Mouse (Mus musculus) hindbrain, embryonic 16.5 days (tissue): ENCODE measurements around the gene Dock9. TPM values are rescaled to one million over a fixed set of nuclear protein-coding genes. Genes with fewer than 3 reads are reported as not detected.

Experiments
- ATAC-seq: fragments of 200-750 bp; cut with Nextera tagmentation; 2 replicates; pipeline ENCODE4 v1.8.0; 2017; ENCODE audit warnings: moderate TSS enrichment, moderate library complexity
- H3K27ac ChIP-seq: fragments of 300-500 bp; sonication (generic); 2 replicates; pipeline ENCODE4 v1.5.1; 2014; ENCODE audit warnings: low read depth, mild to moderate bottlenecking, control low read depth, low read length, moderate library complexity
- H3K27me3 ChIP-seq: fragments of 300-500 bp; sonication (generic); replicated peaks from 2 replicates; pipeline ENCODE4 v1.6.1; 2014; ENCODE audit warnings: low read length; ENCODE audit not compliant: control insufficient read depth, insufficient read depth
- H3K36me3 ChIP-seq: fragments of 300-500 bp; sonication (generic); 2 replicates; pipeline ENCODE4 v1.6.1; 2014; ENCODE audit warnings: mild to moderate bottlenecking, low read length, moderate library complexity, mixed read lengths; ENCODE audit not compliant: control insufficient read depth, insufficient read depth
- H3K4me1 ChIP-seq: fragments of 300-500 bp; sonication (generic); 2 replicates; pipeline ENCODE4 v1.6.1; 2014; ENCODE audit warnings: low read depth, low read length; ENCODE audit not compliant: control insufficient read depth, insufficient read depth
- H3K4me2 ChIP-seq: fragments of 300-500 bp; sonication (generic); 2 replicates; pipeline ENCODE4 v1.6.1; 2014; ENCODE audit warnings: mild to moderate bottlenecking, low read length, control low read depth, moderate library complexity
- H3K4me3 ChIP-seq: fragments of 300-500 bp; sonication (generic); 2 replicates; pipeline ENCODE4 v1.5.1; 2014; ENCODE audit warnings: mild to moderate bottlenecking, low read length, control low read depth, moderate library complexity
- H3K9ac ChIP-seq: fragments of 300-500 bp; sonication (generic); 2 replicates; pipeline ENCODE4 v1.6.1; 2014; ENCODE audit warnings: low read depth, mild to moderate bottlenecking, control low read depth, low read length, moderate library complexity
- H3K9me3 ChIP-seq: fragments of 300-500 bp; sonication (generic); 2 replicates; pipeline ENCODE4 v1.6.1; 2014; ENCODE audit warnings: mild to moderate bottlenecking, low read length, moderate library complexity; ENCODE audit not compliant: control insufficient read depth
- WGBS: fragments of 180-500 bp; shearing (Covaris S2); extraction: QIAGEN DNeasy Blood & Tissue Kit; methylation state at CpG from one replicate; pipeline ENCODE4 v1.1.7; 2014; 5-methylcytosine and 5-hydroxymethylcytosine counted together
- polyA plus RNA-seq: library from polyadenylated mRNA; unstranded; fragments of >200 nt; fragmentation: Nextera tagmentation; extraction: Ambion mirVana; gene quantifications from 2 replicates; pipeline ENCODE4 v1.2.1, GENCODE M21; 2015

Gene Dock9
- polyA plus RNA-seq, 1 experiment from 2014 or later: 13.4 TPM

DNA sequence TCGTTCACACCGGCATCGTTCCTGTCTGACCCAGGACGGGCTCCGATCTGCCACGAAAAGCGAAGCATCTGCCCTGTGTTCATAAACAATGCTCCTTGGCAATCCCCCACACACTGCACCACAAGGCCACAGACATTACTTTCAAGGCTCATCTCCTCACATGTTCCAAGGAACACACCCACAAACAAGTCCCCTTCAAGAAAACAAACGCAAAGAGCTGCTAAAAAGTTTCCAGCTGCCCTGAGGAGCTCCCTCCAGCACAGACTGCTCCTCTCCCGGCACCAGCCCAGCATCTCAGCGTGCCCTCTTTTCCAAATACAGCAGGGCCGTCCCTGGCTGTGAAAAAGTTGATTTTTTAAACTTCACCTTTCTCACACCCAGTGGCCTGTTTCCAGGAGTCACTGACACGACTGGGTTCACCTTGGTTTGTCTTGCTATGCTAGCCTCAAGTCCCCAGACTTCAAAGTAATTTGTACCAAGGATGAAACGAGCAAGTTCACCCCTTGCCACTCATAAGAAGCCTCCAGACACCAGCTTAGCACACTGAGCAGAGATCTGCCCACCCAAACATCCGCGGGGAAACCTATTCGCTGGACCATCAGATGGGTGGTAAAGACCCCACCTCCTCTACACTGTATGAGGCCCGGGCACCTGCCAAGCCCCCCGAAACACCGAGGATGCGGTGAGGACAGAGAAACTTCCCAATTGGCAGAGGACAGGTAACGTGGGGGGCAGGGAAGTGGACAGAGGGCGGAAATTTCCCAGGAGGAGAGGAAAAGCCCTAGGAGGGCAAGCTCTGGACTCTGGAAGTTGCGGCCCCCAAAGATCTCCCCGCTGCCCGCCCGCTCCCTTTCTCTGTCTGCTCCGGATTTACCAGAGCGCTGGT, 823 bp downstream of the Dock9 start:
- WGBS: 15% methylated on average over 22 of the region's 28 CpGs
- H3K9me3 ChIP-seq: no peaks in the 10 kb centered on the region
- H3K4me3 ChIP-seq: peak overlapping the region; percentile 85
- peaks cover 10% of the 10 kb centered on the region for H3K4me1 ChIP-seq
- peak overlapping the region; percentile 63 for H3K4me2 ChIP-seq
- ATAC-seq: peak; percentile 2; the same call in 1 of the 2 replicates
- H3K27ac ChIP-seq: no peak overlapping the region; the same call in 1 of the 2 replicates
- no peaks in the 10 kb centered on the region for H3K36me3 ChIP-seq
- H3K27me3 ChIP-seq: peaks cover 6% of the 10 kb centered on the region
- peak overlapping the region; percentile 78 for H3K9ac ChIP-seq

DNA sequence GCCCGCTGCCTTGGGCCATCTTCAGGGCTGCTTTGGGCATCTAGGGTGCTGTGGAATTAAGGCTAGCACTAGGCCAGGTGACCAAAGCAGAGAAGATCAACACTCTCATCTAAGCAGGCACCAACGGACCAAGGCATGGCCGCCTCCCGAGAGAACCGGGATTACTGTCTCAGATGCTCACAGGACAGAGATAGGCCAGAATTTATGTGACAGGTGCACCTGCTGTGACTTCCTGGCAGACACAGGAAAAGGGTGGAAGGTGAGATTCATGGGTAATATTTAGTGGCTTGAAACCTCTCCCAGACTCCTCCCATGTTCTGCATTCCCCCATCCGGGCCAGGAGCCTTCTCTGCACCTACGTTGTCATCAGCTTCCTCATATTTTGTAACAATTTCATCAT, 2.1 kb downstream of the Dock9 start:
- H3K4me1 ChIP-seq: peaks cover 10% of the 10 kb centered on the region
- H3K4me3 ChIP-seq: no peak overlapping the region
- no peak overlapping the region for H3K4me2 ChIP-seq
- ATAC-seq: no peak
- H3K27me3 ChIP-seq: peaks cover 6% of the 10 kb centered on the region
- H3K9me3 ChIP-seq: no peaks in the 10 kb centered on the region
- WGBS: 93% methylated on average over 7 of the region's 7 CpGs
- no peak overlapping the region for H3K27ac ChIP-seq
- H3K36me3 ChIP-seq: no peaks in the 10 kb centered on the region
- no peak overlapping the region for H3K9ac ChIP-seq

DNA sequence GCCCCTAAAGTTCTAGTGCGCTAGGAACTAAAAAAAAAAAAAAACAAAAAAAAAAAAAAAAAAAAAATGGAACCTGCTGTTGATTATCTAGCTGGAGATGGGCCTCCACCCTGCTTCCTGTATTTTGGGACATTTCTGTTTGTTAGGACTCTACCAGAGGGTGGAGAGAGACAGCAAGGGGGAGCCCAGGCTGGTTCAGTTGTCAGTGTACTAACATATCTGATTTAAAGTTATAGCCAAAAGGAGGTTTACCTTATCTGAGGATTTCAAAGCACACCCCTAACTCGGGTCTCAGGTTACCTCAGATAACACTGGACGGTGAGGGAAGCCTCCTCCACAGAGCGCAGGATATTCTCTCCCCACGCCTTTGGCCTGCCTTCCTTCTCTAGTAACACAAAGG, 4.0 kb downstream of the Dock9 start:
- Histone ChIP-seq H3K9ac (no peak overlapping the region), H3K27me3 (peaks cover 6% of the 10 kb centered on the region), H3K36me3 (no peaks in the 10 kb centered on the region), H3K4me3 (no peak overlapping the region), H3K9me3 (no peaks in the 10 kb centered on the region), H3K27ac (no peak overlapping the region), H3K4me2 (no peak overlapping the region), H3K4me1 (peaks cover 8% of the 10 kb centered on the region)
- WGBS: 86% methylated on average over 5 of the region's 5 CpGs
- ATAC-seq: no peak

DNA sequence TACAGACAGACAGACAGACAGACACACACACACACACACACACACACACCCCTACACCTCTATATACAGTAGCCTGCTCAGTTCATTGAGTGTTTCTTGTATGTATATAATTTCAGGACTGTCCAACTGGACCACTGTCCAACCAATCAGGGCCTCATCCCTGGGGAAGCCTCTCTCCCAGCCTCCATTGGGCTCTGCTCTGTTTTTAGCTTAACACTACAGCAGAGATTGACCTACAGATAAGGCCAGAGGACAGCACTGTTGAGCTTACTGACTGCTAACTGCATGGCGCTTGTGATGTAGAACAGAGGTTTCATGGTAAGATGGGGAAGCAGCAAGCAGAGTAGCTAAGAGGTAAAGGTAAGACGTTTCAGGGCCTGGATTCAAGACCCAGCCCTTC, 5.7 kb downstream of the Dock9 start:
- 89% methylated on average over 2 of the region's 2 CpGs for WGBS
- no peak overlapping the region for H3K9ac ChIP-seq
- peaks cover 5% of the 10 kb centered on the region for H3K4me1 ChIP-seq
- H3K4me2 ChIP-seq: no peak overlapping the region
- peaks cover 6% of the 10 kb centered on the region for H3K27me3 ChIP-seq
- H3K9me3 ChIP-seq: no peaks in the 10 kb centered on the region
- no peak for ATAC-seq
- H3K36me3 ChIP-seq: no peaks in the 10 kb centered on the region
- H3K4me3 ChIP-seq: no peak overlapping the region
- H3K27ac ChIP-seq: no peak overlapping the region

- Histone ChIP-seq H3K9me3 (no peaks in the 10 kb centered on the region), H3K9ac (no peak overlapping the region), H3K4me1 (no peaks in the 10 kb centered on the region), H3K36me3 (no peaks in the 10 kb centered on the region), H3K27me3 (peaks cover 6% of the 10 kb centered on the region), H3K27ac (no peak overlapping the region), H3K4me3 (no peak overlapping the region), H3K4me2 (no peak overlapping the region)
- 84% methylated on average over 7 of the region's 7 CpGs for WGBS
- no peak for ATAC-seq
Measured at GRCm38 (mm10) chr14:121791112-121791511, 6.5 kb downstream of the Dock9 start.

GRCm38 (mm10) chr14:121789273-121789672, 8.4 kb downstream of the Dock9 start:
- 90% methylated on average over 3 of the region's 3 CpGs for WGBS
- Histone ChIP-seq H3K9me3 (no peaks in the 10 kb centered on the region), H3K27me3 (no peaks in the 10 kb centered on the region), H3K9ac (no peak overlapping the region), H3K36me3 (no peaks in the 10 kb centered on the region), H3K4me3 (no peak overlapping the region), H3K4me1 (no peaks in the 10 kb centered on the region), H3K27ac (no peak overlapping the region), H3K4me2 (no peak overlapping the region)
- ATAC-seq: no peak

DNA sequence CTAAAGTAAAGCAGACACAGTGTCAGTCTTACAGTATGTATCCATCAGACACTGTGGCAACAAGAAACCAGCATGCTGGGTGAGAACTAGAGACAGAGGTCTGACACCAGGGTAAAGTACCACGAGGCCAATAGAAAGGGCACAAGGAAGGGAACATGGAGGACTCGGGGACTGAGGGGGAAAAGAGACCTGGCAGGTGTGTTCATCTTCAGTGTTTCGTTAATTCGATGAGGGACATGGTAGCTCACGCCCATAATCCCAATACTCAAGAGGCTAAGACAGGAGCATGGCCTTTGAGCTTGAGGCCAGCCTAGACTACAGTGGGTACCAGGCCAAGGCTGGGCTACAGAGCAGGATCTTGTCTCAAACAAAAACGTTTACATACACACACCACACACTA, 9.2 kb downstream of the Dock9 start:
- Histone ChIP-seq H3K4me1 (no peaks in the 10 kb centered on the region), H3K4me2 (no peak overlapping the region), H3K9ac (no peak overlapping the region), H3K4me3 (no peak overlapping the region), H3K36me3 (no peaks in the 10 kb centered on the region), H3K27ac (no peak overlapping the region), H3K9me3 (no peaks in the 10 kb centered on the region), H3K27me3 (no peaks in the 10 kb centered on the region)
- ATAC-seq: no peak
- 91% methylated on average over 6 of the region's 6 CpGs for WGBS

DNA sequence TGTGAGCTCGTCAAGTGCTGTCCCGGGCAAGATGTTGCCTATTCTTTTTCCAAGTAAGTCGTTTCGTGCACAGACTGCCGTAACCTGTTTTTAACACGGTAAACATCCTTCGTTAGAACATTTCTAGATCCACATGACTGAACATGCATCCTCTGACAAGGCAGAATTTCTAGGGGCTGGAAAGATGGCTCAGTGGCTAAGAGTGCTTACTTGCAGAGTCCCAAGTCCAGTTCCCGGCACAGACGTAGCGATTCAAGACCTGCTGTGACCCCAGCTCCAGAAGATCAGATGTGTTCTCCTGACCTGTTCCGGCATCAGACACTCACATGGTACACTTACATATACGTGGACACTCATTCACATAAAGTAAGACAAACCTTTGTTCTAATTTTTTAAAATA, 10.2 kb downstream of the Dock9 start:
- Histone ChIP-seq H3K9ac (no peak overlapping the region), H3K9me3 (no peaks in the 10 kb centered on the region), H3K36me3 (no peaks in the 10 kb centered on the region), H3K27ac (no peak overlapping the region), H3K4me2 (no peak overlapping the region), H3K27me3 (no peaks in the 10 kb centered on the region), H3K4me1 (no peaks in the 10 kb centered on the region), H3K4me3 (no peak overlapping the region)
- WGBS: 91% methylated on average over 12 of the region's 12 CpGs
- no peak for ATAC-seq

- no peak overlapping the region for H3K27ac ChIP-seq
- no peak overlapping the region for H3K9ac ChIP-seq
- no peaks in the 10 kb centered on the region for H3K9me3 ChIP-seq
- H3K36me3 ChIP-seq: no peaks in the 10 kb centered on the region
- WGBS: 90% methylated on average over 12 of the region's 12 CpGs
- no peaks in the 10 kb centered on the region for H3K27me3 ChIP-seq
- ATAC-seq: no peak
- H3K4me2 ChIP-seq: no peak overlapping the region
- no peaks in the 10 kb centered on the region for H3K4me1 ChIP-seq
- H3K4me3 ChIP-seq: no peak overlapping the region
Measured at GRCm38 (mm10) chr14:121786900-121787299, 10.7 kb downstream of the Dock9 start.
